Mouse (Mus musculus): Measurements from ENCODE around the gene Macrod2. TPM values are rescaled to one million over a fixed set of nuclear protein-coding genes. Genes with fewer than 3 reads are reported as not detected.

Macrod2 gene
- polyA plus RNA-seq, 2 experiments, result 2.1 to 7.7 TPM

DNA sequence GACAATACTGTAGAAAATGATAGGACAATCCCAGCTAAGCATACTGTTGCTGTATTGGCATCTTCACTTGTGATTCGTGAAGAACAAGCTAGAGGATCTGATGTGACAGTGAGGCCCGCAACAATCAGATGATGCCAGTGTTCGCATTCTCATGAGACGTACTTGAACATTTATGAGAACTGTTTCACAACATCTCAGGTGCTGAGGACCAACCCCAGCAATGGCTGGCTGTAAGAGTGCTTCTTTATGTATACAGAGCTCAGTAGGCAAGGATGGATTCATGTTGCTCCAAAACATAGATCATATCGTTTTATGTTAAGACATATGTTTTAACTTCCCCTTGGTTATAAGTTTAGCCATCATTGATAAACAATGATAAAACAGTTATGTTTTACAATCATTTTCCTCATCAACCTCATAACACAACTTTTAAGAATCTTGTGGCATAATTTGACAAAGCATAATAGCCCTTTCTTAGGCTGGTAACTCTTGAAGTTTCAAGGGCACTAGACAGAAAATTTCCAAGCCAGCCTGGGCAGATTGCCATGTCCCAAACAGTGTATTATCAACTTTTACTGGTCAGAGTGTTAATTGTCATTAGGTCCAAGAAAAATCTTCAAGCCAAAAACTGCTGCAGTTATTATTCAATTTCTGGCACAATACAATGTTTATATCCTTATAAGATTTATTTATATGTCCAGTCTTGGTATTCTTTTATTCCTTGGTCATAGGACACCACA, 140.9 kb downstream of the Macrod2 start:
- H3K27me3 ChIP-seq (ENCODE audit: control insufficient read depth, insufficient read depth, low read length), result no peaks in the 10 kb centered on the region
- no peak overlapping the region for H3K4me2 ChIP-seq (ENCODE audit: low read depth)
- no peak overlapping the region for H3K27ac ChIP-seq
- H3K4me3 ChIP-seq (ENCODE audit: insufficient read depth in 1 of 2, low read depth in 2 of 2, low read length in 2 of 2), result no peak overlapping the region
- H3K9me3 ChIP-seq (ENCODE audit: control insufficient read depth, low read length), result no peaks in the 10 kb centered on the region
- H3K9ac ChIP-seq (replicated peaks), result no peak overlapping the region
- no peak for TF ChIP-seq CTCF (IDR thresholded peaks at IDR 0.05; ENCODE audit: low read depth)
- no peak for TF ChIP-seq EP300 (IDR thresholded peaks at IDR 0.05; ENCODE audit: low read depth)
- H3K4me1 ChIP-seq (replicated peaks; ENCODE audit: control insufficient read depth in 2 of 2, insufficient read depth in 2 of 2, low read length in 1 of 2), result no peaks in the 10 kb centered on the region
- H3K36me3 ChIP-seq (replicated peaks; ENCODE audit: control insufficient read depth, insufficient read depth, low read depth), result no peaks in the 10 kb centered on the region
- ATAC-seq (ENCODE audit: insufficient read depth) (no peak), DNase-seq (ENCODE audit: low read depth in 3 of 3, low spot score in 3 of 3) (no peak)
- WGBS (ENCODE audit: insufficient replicate concordance), result 63% methylated on average over 5 of the region's 5 CpGs

DNA sequence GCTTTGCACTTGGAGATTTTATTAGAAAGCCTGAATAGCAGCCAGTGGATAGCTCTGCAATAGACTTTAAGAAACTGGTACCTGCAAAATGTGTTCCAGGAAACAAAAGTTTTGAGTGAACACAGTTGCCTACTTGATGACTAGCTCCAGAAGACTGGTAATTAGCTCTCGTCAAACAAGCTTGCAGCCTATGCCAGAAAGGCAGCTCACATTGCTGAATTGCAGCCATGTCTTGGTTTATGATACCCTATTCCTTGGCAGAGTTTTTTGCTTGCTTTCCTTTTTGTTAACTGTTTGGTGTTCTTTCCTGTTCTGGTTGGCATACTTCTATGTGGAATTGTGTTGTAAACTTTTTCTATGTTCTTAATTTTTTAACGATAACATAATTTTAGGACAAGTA, 154.2 kb downstream of the Macrod2 start:
- H3K27me3 ChIP-seq (ENCODE audit: control insufficient read depth, insufficient read depth, low read length), result no peaks in the 10 kb centered on the region
- ATAC-seq (ENCODE audit: insufficient read depth), result no peak
- 61% methylated on average over 2 of the region's 2 CpGs for WGBS (ENCODE audit: insufficient replicate concordance)
- TF ChIP-seq CTCF (IDR thresholded peaks at IDR 0.05; ENCODE audit: low read depth), result no peak
- no peak for TF ChIP-seq EP300 (IDR thresholded peaks at IDR 0.05; ENCODE audit: low read depth)
- no peaks in the 10 kb centered on the region for H3K9me3 ChIP-seq (ENCODE audit: control insufficient read depth, low read length)
- H3K4me1 ChIP-seq (replicated peaks; ENCODE audit: control insufficient read depth in 2 of 2, insufficient read depth in 2 of 2, low read length in 1 of 2), result no peaks in the 10 kb centered on the region
- no peak overlapping the region for H3K4me2 ChIP-seq (ENCODE audit: low read depth)
- DNase-seq (ENCODE audit: low read depth in 3 of 3, low spot score in 3 of 3), result no peak
- no peak overlapping the region for H3K9ac ChIP-seq (replicated peaks)
- no peaks in the 10 kb centered on the region for H3K36me3 ChIP-seq (replicated peaks; ENCODE audit: control insufficient read depth, insufficient read depth, low read depth)
- no peak overlapping the region for H3K27ac ChIP-seq
- H3K4me3 ChIP-seq (ENCODE audit: insufficient read depth in 1 of 2, low read depth in 2 of 2, low read length in 2 of 2), result no peak overlapping the region

DNA sequence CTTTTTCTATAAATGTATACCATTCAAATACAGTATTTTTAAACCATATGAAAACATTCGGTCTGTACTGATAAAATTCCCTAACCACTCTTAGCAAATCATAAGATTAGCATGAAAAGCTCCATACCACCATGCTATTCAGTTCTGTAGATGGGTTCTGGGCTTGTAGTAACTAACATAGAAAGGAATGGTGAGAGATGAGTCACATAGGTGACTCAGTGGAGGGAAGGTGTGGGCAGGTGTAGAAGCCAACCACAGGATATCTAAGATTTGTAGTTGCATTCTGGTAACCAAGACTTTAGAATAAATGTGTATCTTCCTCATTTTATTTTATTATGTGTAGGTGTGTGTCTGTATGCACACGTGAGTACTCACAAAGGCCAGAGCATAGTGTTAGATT, 166.3 kb downstream of the Macrod2 start:
- H3K4me2 ChIP-seq (ENCODE audit: low read depth), result no peak overlapping the region
- H3K36me3 ChIP-seq (replicated peaks; ENCODE audit: control insufficient read depth, insufficient read depth, low read depth), result no peaks in the 10 kb centered on the region
- no peak overlapping the region for H3K4me3 ChIP-seq (ENCODE audit: insufficient read depth in 1 of 2, low read depth in 2 of 2, low read length in 2 of 2)
- TF ChIP-seq CTCF (IDR thresholded peaks at IDR 0.05; ENCODE audit: low read depth), result no peak
- no peak for TF ChIP-seq EP300 (IDR thresholded peaks at IDR 0.05; ENCODE audit: low read depth)
- ATAC-seq (ENCODE audit: insufficient read depth) (no peak), DNase-seq (ENCODE audit: low read depth in 3 of 3, low spot score in 3 of 3) (no peak)
- 47% methylated on average over 2 of the region's 2 CpGs for WGBS (ENCODE audit: insufficient replicate concordance)
- no peaks in the 10 kb centered on the region for H3K27me3 ChIP-seq (ENCODE audit: control insufficient read depth, insufficient read depth, low read length)
- no peak overlapping the region for H3K27ac ChIP-seq
- no peak overlapping the region for H3K9ac ChIP-seq (replicated peaks)
- H3K9me3 ChIP-seq (ENCODE audit: control insufficient read depth, low read length), result no peaks in the 10 kb centered on the region
- H3K4me1 ChIP-seq (replicated peaks; ENCODE audit: control insufficient read depth in 2 of 2, insufficient read depth in 2 of 2, low read length in 1 of 2), result no peaks in the 10 kb centered on the region

DNA sequence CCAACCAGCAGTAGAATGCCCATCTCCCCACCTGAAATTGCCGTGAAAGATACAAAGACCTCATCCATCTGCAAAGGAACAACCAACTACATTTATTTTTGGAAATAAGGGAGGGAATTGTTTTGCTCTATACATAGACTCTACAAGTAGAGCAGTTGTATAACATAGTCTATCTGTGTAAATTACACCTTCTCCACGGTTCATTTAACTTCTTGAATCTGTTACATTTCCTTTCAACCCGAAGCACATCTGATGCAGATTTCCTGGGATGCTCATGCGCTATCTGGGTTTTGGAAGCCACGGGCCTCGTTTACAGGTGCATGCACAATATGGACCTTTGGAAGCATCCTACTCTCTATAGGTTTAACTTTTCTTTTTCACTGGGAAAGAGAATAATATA, 175.8 kb downstream of the Macrod2 start:
- Histone ChIP-seq H3K27me3 (ENCODE audit: control insufficient read depth, insufficient read depth, low read length) (no peaks in the 10 kb centered on the region), H3K4me3 (ENCODE audit: insufficient read depth in 1 of 2, low read depth in 2 of 2, low read length in 2 of 2) (no peak overlapping the region), H3K9ac (replicated peaks) (no peak overlapping the region), H3K4me1 (replicated peaks; ENCODE audit: control insufficient read depth in 2 of 2, insufficient read depth in 2 of 2, low read length in 1 of 2) (no peaks in the 10 kb centered on the region), H3K4me2 (ENCODE audit: low read depth) (no peak overlapping the region), H3K9me3 (ENCODE audit: control insufficient read depth, low read length) (no peaks in the 10 kb centered on the region), H3K36me3 (replicated peaks; ENCODE audit: control insufficient read depth, insufficient read depth, low read depth) (no peaks in the 10 kb centered on the region), H3K27ac (no peak overlapping the region)
- WGBS (ENCODE audit: insufficient replicate concordance), result 67% methylated on average over 6 of the region's 6 CpGs
- DNase-seq (ENCODE audit: low read depth in 3 of 3, low spot score in 3 of 3) (no peak), ATAC-seq (ENCODE audit: insufficient read depth) (no peak)
- no peak for TF ChIP-seq CTCF (IDR thresholded peaks at IDR 0.05; ENCODE audit: low read depth)
- no peak for TF ChIP-seq EP300 (IDR thresholded peaks at IDR 0.05; ENCODE audit: low read depth)

DNA sequence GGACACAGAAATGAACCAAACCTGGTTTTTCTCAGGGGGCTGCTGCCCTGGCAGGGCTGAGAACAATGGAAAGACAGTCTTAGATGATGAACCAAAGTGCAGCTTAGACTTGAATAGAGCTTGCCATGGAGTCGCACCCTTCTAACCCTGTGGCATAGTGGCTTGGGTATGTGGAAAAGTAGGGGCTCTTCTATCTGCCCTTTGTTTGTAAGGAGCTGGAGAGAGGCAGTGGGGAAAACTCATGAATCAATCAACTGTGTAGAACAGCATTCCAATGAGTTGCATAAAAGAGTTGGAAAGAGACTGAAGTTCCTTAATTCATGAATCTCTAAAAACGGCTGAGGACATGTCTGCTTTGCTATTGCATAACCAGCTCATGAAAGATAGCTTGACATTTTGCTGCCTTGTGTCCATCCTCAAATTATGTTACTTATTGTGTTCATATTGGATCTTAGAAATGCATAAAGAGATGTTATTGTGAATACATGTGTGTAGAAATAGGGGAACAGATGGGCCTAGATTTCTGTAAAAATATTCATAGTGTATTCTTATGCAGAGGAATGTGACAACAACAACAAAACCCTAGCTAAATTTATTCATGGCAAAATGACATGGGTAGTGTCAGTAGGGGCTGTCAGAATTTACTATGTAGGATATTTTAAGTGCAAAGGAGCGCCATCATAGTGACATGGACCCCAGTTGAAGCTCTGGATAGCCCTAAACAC, 197.6 kb downstream of the Macrod2 start:
- no peak for ATAC-seq (ENCODE audit: insufficient read depth)
- Histone ChIP-seq H3K4me2 (ENCODE audit: low read depth) (no peak overlapping the region), H3K4me3 (ENCODE audit: insufficient read depth in 1 of 2, low read depth in 2 of 2, low read length in 2 of 2) (no peak overlapping the region), H3K9me3 (ENCODE audit: control insufficient read depth, low read length) (no peaks in the 10 kb centered on the region), H3K36me3 (replicated peaks; ENCODE audit: control insufficient read depth, insufficient read depth, low read depth) (no peaks in the 10 kb centered on the region), H3K9ac (replicated peaks) (no peak overlapping the region), H3K4me1 (replicated peaks; ENCODE audit: control insufficient read depth in 2 of 2, insufficient read depth in 2 of 2, low read length in 1 of 2) (no peaks in the 10 kb centered on the region), H3K27me3 (ENCODE audit: control insufficient read depth, insufficient read depth, low read length) (no peaks in the 10 kb centered on the region), H3K27ac (no peak overlapping the region)
- 42% methylated on average over 3 of the region's 3 CpGs for WGBS (ENCODE audit: insufficient replicate concordance)
- TF ChIP-seq CTCF (IDR thresholded peaks at IDR 0.05; ENCODE audit: low read depth) (no peak), EP300 (IDR thresholded peaks at IDR 0.05; ENCODE audit: low read depth) (no peak)
- DNase-seq (ENCODE audit: low read depth in 3 of 3, low spot score in 3 of 3), result no peak
